Mouse (Mus musculus) stomach, postnatal 0 days (tissue): ENCODE data around the gene 4931429L15Rik. TPM values are rescaled to one million over a fixed set of nuclear protein-coding genes. Genes with fewer than 3 reads are reported as not detected.

Experiments used
- ATAC-seq: fragments of 200-750 bp; cut with Nextera tagmentation; 2 replicates; pipeline ENCODE4 v1.8.0; 2017; ENCODE audit not compliant: low FRiP score, low TSS enrichment
- DNase-seq: peaks from one replicate; pipeline ENCODE4 v3.0.0-alpha.2; 2016; ENCODE audit warnings: low spot score
- H3K27ac ChIP-seq: fragments of 300-500 bp; sonication (generic); replicated peaks from 2 replicates; pipeline ENCODE4 v1.5.1; 2014; ENCODE audit warnings: mild to moderate bottlenecking, control low read depth
- H3K27me3 ChIP-seq: fragments of 300-500 bp; sonication (generic); 2 replicates; pipeline ENCODE4 v1.6.1; 2014; ENCODE audit warnings: low read length; ENCODE audit not compliant: control insufficient read depth, insufficient read depth
- H3K36me3 ChIP-seq: fragments of 300-500 bp; sonication (generic); 2 replicates; pipeline ENCODE4 v1.6.1; 2014; ENCODE audit warnings: low read length, mixed read lengths; ENCODE audit not compliant: control insufficient read depth, insufficient read depth
- H3K4me1 ChIP-seq: fragments of 300-500 bp; sonication (generic); replicated peaks from 2 replicates; pipeline ENCODE4 v1.6.1; 2014; ENCODE audit warnings: antibody characterized with exemption; ENCODE audit not compliant: control insufficient read depth, insufficient read depth
- H3K4me2 ChIP-seq: fragments of 300-500 bp; sonication (generic); replicated peaks from 2 replicates; pipeline ENCODE4 v1.6.1; 2014; ENCODE audit warnings: low read depth, mild to moderate bottlenecking, control low read depth, moderate library complexity
- H3K4me3 ChIP-seq: fragments of 300-500 bp; sonication (generic); 2 replicates; pipeline ENCODE4 v1.5.1; 2014; ENCODE audit warnings: low read depth, low read length, control low read depth
- H3K9ac ChIP-seq: fragments of 300-500 bp; sonication (generic); 2 replicates; pipeline ENCODE4 v1.6.1; 2014; ENCODE audit warnings: mild to moderate bottlenecking, low read length, control low read depth, mixed read lengths
- H3K9me3 ChIP-seq: fragments of 300-500 bp; sonication (generic); 2 replicates; pipeline ENCODE4 v1.6.1; 2016; ENCODE audit warnings: low read length; ENCODE audit not compliant: control insufficient read depth
- CTCF ChIP-seq: IDR thresholded peaks from 2 replicates; pipeline ENCODE4 v1.5.1; 2016; ENCODE audit warnings: antibody characterized with exemption, low read depth, mild to moderate bottlenecking, moderate library complexity
- EP300 ChIP-seq: optimal IDR thresholded peaks from 2 replicates; pipeline ENCODE3; 2016; ENCODE audit warnings: antibody characterized with exemption
- WGBS: fragments of 180-500 bp; shearing (Covaris S2); extraction: QIAGEN DNeasy Blood & Tissue Kit; methylation state at CpG from one replicate; pipeline ENCODE4 v1.1.7; 2014; 5-methylcytosine and 5-hydroxymethylcytosine counted together
- polyA plus RNA-seq: library from polyadenylated mRNA; unstranded; fragments of >200 nt; fragmentation: Nextera tagmentation; extraction: Ambion mirVana; gene quantifications from 2 replicates; pipeline ENCODE4 v1.2.1, GENCODE M21; 2015

Gene 4931429L15Rik
- polyA plus RNA-seq, 1 experiment from 2014 or later = not detected

- no peak overlapping the region for H3K4me3 ChIP-seq
- ATAC-seq = no peak
Measured at GRCm38 (mm10) chr9:46272070-46272469, 47.7 kb downstream of the 4931429L15Rik start.

GRCm38 (mm10) chr9:46270782-46271181 is 49.0 kb downstream of the 4931429L15Rik start:
- WGBS = 89% methylated on average over 4 of the region's 4 CpGs
- Histone ChIP-seq H3K9ac (no peak overlapping the region), H3K36me3 (peaks cover 3% of the 10 kb centered on the region), H3K27me3 (no peaks in the 10 kb centered on the region), H3K27ac (no peak overlapping the region), H3K9me3 (no peaks in the 10 kb centered on the region), H3K4me1 (no peaks in the 10 kb centered on the region; the same call in 1 of the 2 replicates), H3K4me3 (no peak overlapping the region), H3K4me2 (no peak overlapping the region)
- ATAC-seq (no peak), DNase-seq (no peak)
- TF ChIP-seq CTCF = no peak
- TF ChIP-seq EP300 = no peak

More at GRCm38 (mm10) chr9:46272070-46272469, 47.7 kb downstream of the 4931429L15Rik start:
- peaks cover 6% of the 10 kb centered on the region for H3K36me3 ChIP-seq
- no peak overlapping the region for H3K4me2 ChIP-seq
- TF ChIP-seq CTCF = no peak
- no peak for TF ChIP-seq EP300
- H3K9ac ChIP-seq = no peak overlapping the region
- H3K4me1 ChIP-seq = no peaks in the 10 kb centered on the region; the same call in 1 of the 2 replicates
- DNase-seq = no peak
- H3K9me3 ChIP-seq = no peaks in the 10 kb centered on the region
- no peaks in the 10 kb centered on the region for H3K27me3 ChIP-seq
- no peak overlapping the region for H3K27ac ChIP-seq
- 76% methylated on average over 9 of the region's 9 CpGs for WGBS

GRCm38 (mm10) chr9:46269125-46269524 is 50.7 kb downstream of the 4931429L15Rik start:
- no peaks in the 10 kb centered on the region for H3K27me3 ChIP-seq
- no peak overlapping the region for H3K4me2 ChIP-seq
- no peak overlapping the region for H3K9ac ChIP-seq
- no peaks in the 10 kb centered on the region; the same call in 1 of the 2 replicates for H3K4me1 ChIP-seq
- H3K27ac ChIP-seq = no peak overlapping the region
- no peak overlapping the region for H3K4me3 ChIP-seq
- no peak for DNase-seq
- no peak for TF ChIP-seq CTCF
- TF ChIP-seq EP300 = no peak
- H3K36me3 ChIP-seq = no peaks in the 10 kb centered on the region
- ATAC-seq = no peak
- H3K9me3 ChIP-seq = no peaks in the 10 kb centered on the region
- WGBS = 93% methylated on average over 5 of the region's 5 CpGs

- DNase-seq = no peak
- no peaks in the 10 kb centered on the region for H3K9me3 ChIP-seq
- 41% methylated on average over 7 of the region's 7 CpGs for WGBS
- TF ChIP-seq EP300 = no peak
- TF ChIP-seq CTCF = no peak
- no peak within 1 kb of the TSS for H3K4me2 ChIP-seq
- H3K27ac ChIP-seq = no peak within 1 kb of the TSS
- no peak within 1 kb of the TSS for H3K9ac ChIP-seq
- no peaks in the 10 kb centered on the region for H3K36me3 ChIP-seq
- no peak for ATAC-seq
- H3K4me3 ChIP-seq = no peak within 1 kb of the TSS
- H3K4me1 ChIP-seq = no peaks in the 10 kb centered on the region
- H3K27me3 ChIP-seq = no peaks in the 10 kb centered on the region
Measured at GRCm38 (mm10) chr9:46268343-46268873, 51.4 kb downstream of the 4931429L15Rik start, which contains the start of gene Apoa5. Gene Apoa5, plus strand, starts transcription at chr9:46268633.

- no peak overlapping the region for H3K27ac ChIP-seq
- no peak for TF ChIP-seq CTCF
- TF ChIP-seq EP300 = no peak
- H3K4me3 ChIP-seq = no peak overlapping the region
- H3K9me3 ChIP-seq = no peaks in the 10 kb centered on the region
- no peak overlapping the region for H3K4me2 ChIP-seq
- H3K4me1 ChIP-seq = no peaks in the 10 kb centered on the region
- no peak for ATAC-seq
- no peak overlapping the region for H3K9ac ChIP-seq
- no peaks in the 10 kb centered on the region for H3K27me3 ChIP-seq
- H3K36me3 ChIP-seq = no peaks in the 10 kb centered on the region
- no peak for DNase-seq
- WGBS = 79% methylated on average over 7 of the region's 7 CpGs
Measured at GRCm38 (mm10) chr9:46261131-46261530, 58.7 kb downstream of the 4931429L15Rik start.

GRCm38 (mm10) chr9:46259111-46259510 is 60.7 kb downstream of the 4931429L15Rik start:
- Histone ChIP-seq H3K9me3 (no peaks in the 10 kb centered on the region), H3K27me3 (no peaks in the 10 kb centered on the region), H3K4me1 (no peaks in the 10 kb centered on the region), H3K9ac (no peak overlapping the region), H3K4me3 (no peak overlapping the region), H3K27ac (no peak overlapping the region), H3K36me3 (no peaks in the 10 kb centered on the region), H3K4me2 (no peak overlapping the region)
- ATAC-seq = no peak
- TF ChIP-seq CTCF = no peak
- DNase-seq = no peak
- WGBS = 89% methylated on average over 6 of the region's 6 CpGs
